Mouse (Mus musculus): ENCODE measurements at regions not wholly inside any gene's neighbourhood (a gene's known extent, or its start where the extent isn't known, plus 50 kb on each side); places are given as distances from the start of the nearest gene placed in this dataset.

- DNase-seq (ENCODE audit: low spot score in 2 of 2): no peak
- intact Hi-C loops (cut with DNase I): no loop called here
These were observed 845.4 kb downstream of the Pcdh18 start for GRCm38 (mm10) chr3:48911758-48912157.

- intact Hi-C loops (cut with DNase I): no loop called here
- DNase-seq (ENCODE audit: low spot score in 2 of 2): no peak
These were observed 866.7 kb downstream of the Pcdh18 start for GRCm38 (mm10) chr3:48890403-48890802.

- no peak for DNase-seq (ENCODE audit: low spot score in 2 of 2)
- intact Hi-C loops (cut with DNase I): no loop called here
These were observed 869.2 kb downstream of the Pcdh18 start for GRCm38 (mm10) chr3:48887885-48888284.

GRCm38 (mm10) chr3:48869527-48869926 is 887.6 kb downstream of the Pcdh18 start:
- intact Hi-C loops (cut with DNase I): no loop called here
- DNase-seq (ENCODE audit: low spot score in 2 of 2): no peak

- intact Hi-C loops (cut with DNase I): no loop called here
- DNase-seq (ENCODE audit: low spot score in 2 of 2): peak; percentile 76 to 87
These were observed 911.0 kb downstream of the Pcdh18 start for GRCm38 (mm10) chr3:48846049-48846653.

GRCm38 (mm10) chr3:48840692-48841091 is 916.4 kb downstream of the Pcdh18 start:
- intact Hi-C loops (cut with DNase I): no loop called here
- DNase-seq (ENCODE audit: low spot score in 2 of 2): peak in 1 of 2 experiments; percentile 69

GRCm38 (mm10) chr3:48823360-48823759 is 933.8 kb downstream of the Pcdh18 start:
- intact Hi-C loops (cut with DNase I): no loop called here
- DNase-seq (ENCODE audit: low spot score in 2 of 2): no peak

GRCm38 (mm10) chr3:48804398-48804797 is 952.7 kb downstream of the Pcdh18 start:
- intact Hi-C loops (cut with DNase I): no loop called here
- no peak for DNase-seq (ENCODE audit: low spot score in 2 of 2)

- intact Hi-C loops (cut with DNase I): no loop called here
- DNase-seq (ENCODE audit: low spot score in 2 of 2): no peak
These were observed 985.4 kb downstream of the Pcdh18 start for GRCm38 (mm10) chr3:48771709-48772108.

Measured in left cerebral cortex, postnatal 25 days (tissue).